Mouse (Mus musculus) limb, embryonic 15.5 days (tissue): ENCODE data around the gene Aldh3b2. TPM values are rescaled to one million over a fixed set of nuclear protein-coding genes. Genes with fewer than 3 reads are reported as not detected.

Experiments used
- ATAC-seq: fragments of 200-750 bp; cut with Nextera tagmentation; 2 replicates; pipeline ENCODE4 v1.8.0; 2017; ENCODE audit warnings: low read depth, moderate TSS enrichment; ENCODE audit not compliant: insufficient number of reproducible peaks, low FRiP score, low TSS enrichment
- H3K27ac ChIP-seq: fragments of 300-500 bp; sonication (generic); 2 replicates; pipeline ENCODE4 v1.5.1; 2015; ENCODE audit warnings: moderate library complexity, mild to moderate bottlenecking, inconsistent platforms
- H3K27me3 ChIP-seq: fragments of 300-500 bp; sonication (generic); 2 replicates; pipeline ENCODE4 v1.6.1; 2015; ENCODE audit warnings: inconsistent platforms
- H3K36me3 ChIP-seq: fragments of 300-500 bp; sonication (generic); 2 replicates; pipeline ENCODE4 v1.6.1; 2015; ENCODE audit warnings: inconsistent platforms
- H3K4me1 ChIP-seq: fragments of 300-500 bp; sonication (generic); 2 replicates; pipeline ENCODE4 v1.6.1; 2015; ENCODE audit warnings: inconsistent platforms
- H3K4me2 ChIP-seq: fragments of 300-500 bp; sonication (generic); 2 replicates; pipeline ENCODE4 v1.6.1; 2015; ENCODE audit warnings: mild to moderate bottlenecking, inconsistent platforms
- H3K4me3 ChIP-seq: fragments of 300-500 bp; sonication (generic); 2 replicates; pipeline ENCODE4 v1.5.1; 2015; ENCODE audit warnings: mild to moderate bottlenecking, inconsistent platforms
- H3K9ac ChIP-seq: fragments of 300-500 bp; sonication (generic); 2 replicates; pipeline ENCODE4 v1.6.1; 2015; ENCODE audit warnings: inconsistent platforms
- H3K9me3 ChIP-seq: fragments of 300-500 bp; sonication (generic); 2 replicates; pipeline ENCODE4 v1.6.1; 2016; ENCODE audit warnings: inconsistent platforms
- WGBS: fragments of 180-500 bp; shearing (Covaris S2); methylation state at CpG from one replicate; pipeline ENCODE4 v1.1.7; 2015; 5-methylcytosine and 5-hydroxymethylcytosine counted together
- polyA plus RNA-seq: library from polyadenylated mRNA; unstranded; fragments of >200 nt; fragmentation: Nextera tagmentation; extraction: Ambion mirVana; gene quantifications from 2 replicates; pipeline ENCODE4 v1.2.1, GENCODE M21; 2015

The Aldh3b2 gene
- polyA plus RNA-seq, 1 experiment from 2014 or later: 37.2 TPM

DNA sequence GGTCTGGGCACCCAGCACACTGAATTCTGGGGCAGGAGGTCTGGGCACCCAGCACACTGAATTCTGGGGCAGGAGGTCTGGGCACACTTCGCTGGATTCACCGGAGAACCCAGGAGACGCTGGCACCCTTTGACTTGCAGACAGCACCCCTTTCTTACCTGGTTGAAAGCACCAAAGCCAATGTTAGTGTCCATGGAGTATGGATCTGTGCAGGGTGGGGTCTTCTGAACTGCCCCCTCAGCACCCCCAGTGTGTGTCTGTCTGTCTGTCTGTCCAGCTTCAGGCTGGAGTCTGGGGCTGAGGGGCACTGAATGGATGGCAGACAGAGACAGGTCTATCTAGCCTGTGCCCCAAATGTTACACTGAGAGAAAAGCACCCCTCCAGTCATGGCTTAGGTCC is 19.4 kb downstream of the Aldh3b2 start:
- no peaks in the 10 kb centered on the region; the same call in 1 of the 2 replicates for H3K27me3 ChIP-seq
- no peak overlapping the region for H3K9ac ChIP-seq
- no peaks in the 10 kb centered on the region for H3K36me3 ChIP-seq
- no peak for ATAC-seq
- H3K4me3 ChIP-seq: no peak overlapping the region
- peaks cover 6% of the 10 kb centered on the region for H3K4me1 ChIP-seq
- 96% methylated on average over 3 of the region's 3 CpGs for WGBS
- no peak overlapping the region for H3K4me2 ChIP-seq
- H3K9me3 ChIP-seq: no peaks in the 10 kb centered on the region
- no peak overlapping the region for H3K27ac ChIP-seq

GRCm38 (mm10) chr19:3991966-3992365 is 19.8 kb downstream of the Aldh3b2 start:
- ATAC-seq: no peak

GRCm38 (mm10) chr19:3992416-3992815 is 20.3 kb downstream of the Aldh3b2 start, which contains the start of gene Tbx10:
Gene Tbx10, plus strand, starts transcription at chr19:3992752.
- no peaks in the 10 kb centered on the region; the same call in 1 of the 2 replicates for H3K27me3 ChIP-seq
- no peak within 1 kb of the TSS for H3K27ac ChIP-seq
- no peak within 1 kb of the TSS for H3K4me2 ChIP-seq
- H3K9me3 ChIP-seq: no peaks in the 10 kb centered on the region
- ATAC-seq: no peak
- no peak within 1 kb of the TSS for H3K9ac ChIP-seq
- H3K36me3 ChIP-seq: no peaks in the 10 kb centered on the region
- H3K4me1 ChIP-seq: no peaks in the 10 kb centered on the region
- 41% methylated on average over 5 of the region's 5 CpGs for WGBS
- H3K4me3 ChIP-seq: no peak within 1 kb of the TSS

More at GRCm38 (mm10) chr19:3991966-3992365, 19.8 kb downstream of the Aldh3b2 start:
- H3K4me1 ChIP-seq: peaks cover 2% of the 10 kb centered on the region
- WGBS: 78% methylated on average over 3 of the region's 3 CpGs
- no peak overlapping the region for H3K4me3 ChIP-seq
- no peak overlapping the region for H3K4me2 ChIP-seq
- no peaks in the 10 kb centered on the region for H3K9me3 ChIP-seq
- no peaks in the 10 kb centered on the region; the same call in 1 of the 2 replicates for H3K27me3 ChIP-seq
- H3K27ac ChIP-seq: no peak overlapping the region
- H3K36me3 ChIP-seq: no peaks in the 10 kb centered on the region
- no peak overlapping the region for H3K9ac ChIP-seq

DNA sequence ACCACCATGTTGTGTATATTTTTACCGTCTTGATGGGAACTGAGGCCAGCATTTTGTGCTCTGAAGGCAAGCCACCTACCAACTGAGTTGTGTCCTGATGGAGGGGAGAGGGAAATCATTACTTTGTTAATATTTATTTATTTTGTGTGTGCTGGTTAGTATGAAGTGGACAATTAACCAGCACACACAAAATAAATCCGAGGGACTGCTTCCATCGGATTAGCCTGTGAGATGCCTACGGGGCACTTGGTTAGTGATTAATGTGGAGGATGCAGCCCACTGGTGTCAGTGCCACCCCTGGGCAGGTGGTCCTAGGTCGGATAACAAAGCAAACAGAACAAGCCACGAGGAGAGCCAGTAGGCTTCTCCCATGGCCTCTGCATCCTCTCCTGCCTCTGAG is 22.8 kb downstream of the Aldh3b2 start:
- Histone ChIP-seq H3K27ac (no peak overlapping the region), H3K9me3 (no peaks in the 10 kb centered on the region), H3K36me3 (no peaks in the 10 kb centered on the region), H3K4me3 (no peak overlapping the region), H3K4me2 (no peak overlapping the region), H3K27me3 (no peaks in the 10 kb centered on the region; the same call in 1 of the 2 replicates), H3K4me1 (peaks cover 11% of the 10 kb centered on the region), H3K9ac (no peak overlapping the region)
- ATAC-seq: no peak
- 62% methylated on average over 6 of the region's 6 CpGs for WGBS

DNA sequence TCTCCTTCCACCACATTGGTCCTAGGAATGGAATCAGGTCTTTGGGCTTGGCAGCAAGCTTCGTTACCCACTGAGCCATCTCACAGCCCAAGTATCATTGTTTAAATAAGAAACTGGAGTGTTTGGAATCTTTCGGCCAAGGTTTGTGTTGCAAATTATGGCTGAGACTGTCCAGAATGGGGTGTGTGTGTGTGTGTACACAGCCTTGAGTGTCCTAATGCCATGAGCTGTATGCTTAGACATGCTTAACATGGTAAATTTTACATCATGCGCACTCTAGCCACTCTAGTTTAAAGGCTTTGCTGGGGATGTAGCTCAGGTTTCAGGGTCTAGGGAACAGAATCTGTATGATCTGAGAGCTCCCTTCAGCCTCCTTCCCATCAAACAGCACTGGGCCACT is 23.4 kb downstream of the Aldh3b2 start:
- H3K36me3 ChIP-seq: no peaks in the 10 kb centered on the region
- WGBS: 75% methylated on average over 3 of the region's 3 CpGs
- H3K4me1 ChIP-seq: peaks cover 11% of the 10 kb centered on the region
- no peak for ATAC-seq
- H3K4me3 ChIP-seq: no peak overlapping the region
- H3K9ac ChIP-seq: no peak overlapping the region
- H3K27ac ChIP-seq: no peak overlapping the region
- H3K27me3 ChIP-seq: no peaks in the 10 kb centered on the region; the same call in 1 of the 2 replicates
- H3K4me2 ChIP-seq: no peak overlapping the region
- H3K9me3 ChIP-seq: no peaks in the 10 kb centered on the region

- H3K36me3 ChIP-seq: no peaks in the 10 kb centered on the region
- H3K9ac ChIP-seq: no peak overlapping the region
- no peak overlapping the region for H3K4me2 ChIP-seq
- H3K27me3 ChIP-seq: no peaks in the 10 kb centered on the region; the same call in 1 of the 2 replicates
- no peak overlapping the region for H3K4me3 ChIP-seq
- 64% methylated on average over 7 of the region's 7 CpGs for WGBS
- H3K27ac ChIP-seq: no peak overlapping the region
- no peak for ATAC-seq
- peaks cover 16% of the 10 kb centered on the region for H3K4me1 ChIP-seq
- H3K9me3 ChIP-seq: no peaks in the 10 kb centered on the region
Measured at GRCm38 (mm10) chr19:3996106-3996505, 24.0 kb downstream of the Aldh3b2 start.

DNA sequence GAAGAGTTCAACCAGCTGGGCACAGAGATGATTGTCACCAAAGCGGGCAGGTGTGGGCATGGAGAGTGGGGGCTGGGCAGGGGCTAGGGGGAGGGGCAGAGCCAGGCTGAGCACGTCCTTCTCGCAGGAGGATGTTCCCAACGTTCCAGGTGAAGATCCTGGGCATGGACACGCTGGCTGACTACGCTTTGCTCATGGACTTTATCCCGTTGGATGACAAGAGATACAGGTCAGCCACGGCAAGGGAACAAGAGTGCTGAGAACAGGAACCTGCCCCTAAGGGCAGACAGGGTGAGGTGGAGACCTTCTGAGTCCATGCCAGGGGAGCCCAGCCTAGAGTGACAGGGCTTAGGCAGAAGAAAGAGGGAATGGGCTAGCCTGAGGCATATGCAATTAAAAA is 24.6 kb downstream of the Aldh3b2 start:
- no peak overlapping the region for H3K27ac ChIP-seq
- WGBS: 79% methylated on average over 8 of the region's 8 CpGs
- H3K27me3 ChIP-seq: no peaks in the 10 kb centered on the region; the same call in 1 of the 2 replicates
- peaks cover 22% of the 10 kb centered on the region for H3K4me1 ChIP-seq
- no peaks in the 10 kb centered on the region for H3K9me3 ChIP-seq
- H3K9ac ChIP-seq: no peak overlapping the region
- no peaks in the 10 kb centered on the region for H3K36me3 ChIP-seq
- no peak overlapping the region for H3K4me2 ChIP-seq
- no peak overlapping the region for H3K4me3 ChIP-seq
- ATAC-seq: no peak

GRCm38 (mm10) chr19:3997231-3997630 is 25.1 kb downstream of the Aldh3b2 start:
- 53% methylated on average over 8 of the region's 8 CpGs for WGBS
- peaks cover 25% of the 10 kb centered on the region for H3K4me1 ChIP-seq
- no peak overlapping the region for H3K9ac ChIP-seq
- H3K9me3 ChIP-seq: no peaks in the 10 kb centered on the region
- no peaks in the 10 kb centered on the region; the same call in 1 of the 2 replicates for H3K27me3 ChIP-seq
- no peaks in the 10 kb centered on the region for H3K36me3 ChIP-seq
- no peak overlapping the region for H3K4me2 ChIP-seq
- H3K4me3 ChIP-seq: no peak overlapping the region
- ATAC-seq: no peak
- no peak overlapping the region for H3K27ac ChIP-seq

DNA sequence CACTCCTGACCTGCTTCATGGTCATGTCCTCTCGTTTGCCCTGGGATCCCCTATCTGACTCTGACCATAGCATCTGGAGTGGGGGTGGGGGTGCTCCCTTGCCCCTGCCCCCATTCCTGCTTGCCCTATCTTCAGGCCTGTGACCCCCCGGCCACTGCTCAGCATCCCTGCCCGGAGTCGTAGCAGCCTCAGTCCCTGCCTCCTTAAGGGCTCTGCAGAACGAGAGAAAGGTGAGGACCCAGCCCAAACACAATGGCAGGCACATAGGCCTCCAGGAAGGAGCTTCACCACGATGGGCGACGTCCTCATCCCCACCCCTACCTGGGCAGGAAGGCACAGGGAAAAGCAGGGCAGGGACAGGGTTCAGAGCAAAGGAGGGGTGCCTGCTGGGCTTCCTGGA is 26.2 kb downstream of the Aldh3b2 start:
- no peak for ATAC-seq
- WGBS: 74% methylated on average over 8 of the region's 8 CpGs
- no peak overlapping the region for H3K9ac ChIP-seq

GRCm38 (mm10) chr19:3999121-3999730 is 27.1 kb downstream of the Aldh3b2 start:
- WGBS: 82% methylated on average over 9 of the region's 9 CpGs
- ATAC-seq: no peak
- peak overlapping the region; percentile 81 for H3K4me2 ChIP-seq
- peaks cover 25% of the 10 kb centered on the region for H3K4me1 ChIP-seq
- H3K36me3 ChIP-seq: peaks cover 6% of the 10 kb centered on the region; the same call in 1 of the 2 replicates
- no peak overlapping the region for H3K9ac ChIP-seq
- peak overlapping the region; percentile 47; the same call in 1 of the 2 replicates for H3K27ac ChIP-seq
- H3K9me3 ChIP-seq: no peaks in the 10 kb centered on the region
- no peaks in the 10 kb centered on the region; the same call in 1 of the 2 replicates for H3K27me3 ChIP-seq
- H3K4me3 ChIP-seq: peak overlapping the region; percentile 81; the same call in 1 of the 2 replicates

More for the DNA sequence above, 26.2 kb downstream of the Aldh3b2 start:
- Histone ChIP-seq H3K27me3 (no peaks in the 10 kb centered on the region; the same call in 1 of the 2 replicates), H3K9me3 (no peaks in the 10 kb centered on the region), H3K4me1 (peaks cover 25% of the 10 kb centered on the region), H3K36me3 (no peaks in the 10 kb centered on the region), H3K4me2 (no peak overlapping the region), H3K4me3 (no peak overlapping the region), H3K27ac (no peak overlapping the region)

GRCm38 (mm10) chr19:4000119-4000900 is 28.2 kb downstream of the Aldh3b2 start, which contains the start of the genes Nudt8 and Gm49405:
Gene Nudt8, plus strand, starts transcription at chr19:4000580.
Gene Gm49405, plus strand, starts transcription at chr19:4000626.
- ATAC-seq: peak; percentile 86
- H3K4me1 ChIP-seq: peaks cover 25% of the 10 kb centered on the region
- peak within 1 kb of the TSS; percentile 98 for H3K27ac ChIP-seq
- H3K4me2 ChIP-seq: peak within 1 kb of the TSS; percentile 81
- peak within 1 kb of the TSS; percentile 81 for H3K4me3 ChIP-seq
- H3K9me3 ChIP-seq: no peaks in the 10 kb centered on the region
- H3K9ac ChIP-seq: peak within 1 kb of the TSS; percentile 93
- H3K27me3 ChIP-seq: no peaks in the 10 kb centered on the region
- under 1% methylated on average over 64 of the region's 64 CpGs for WGBS
- peaks cover 12% of the 10 kb centered on the region; the same call in 1 of the 2 replicates for H3K36me3 ChIP-seq
